In the genomic region with DNA sequence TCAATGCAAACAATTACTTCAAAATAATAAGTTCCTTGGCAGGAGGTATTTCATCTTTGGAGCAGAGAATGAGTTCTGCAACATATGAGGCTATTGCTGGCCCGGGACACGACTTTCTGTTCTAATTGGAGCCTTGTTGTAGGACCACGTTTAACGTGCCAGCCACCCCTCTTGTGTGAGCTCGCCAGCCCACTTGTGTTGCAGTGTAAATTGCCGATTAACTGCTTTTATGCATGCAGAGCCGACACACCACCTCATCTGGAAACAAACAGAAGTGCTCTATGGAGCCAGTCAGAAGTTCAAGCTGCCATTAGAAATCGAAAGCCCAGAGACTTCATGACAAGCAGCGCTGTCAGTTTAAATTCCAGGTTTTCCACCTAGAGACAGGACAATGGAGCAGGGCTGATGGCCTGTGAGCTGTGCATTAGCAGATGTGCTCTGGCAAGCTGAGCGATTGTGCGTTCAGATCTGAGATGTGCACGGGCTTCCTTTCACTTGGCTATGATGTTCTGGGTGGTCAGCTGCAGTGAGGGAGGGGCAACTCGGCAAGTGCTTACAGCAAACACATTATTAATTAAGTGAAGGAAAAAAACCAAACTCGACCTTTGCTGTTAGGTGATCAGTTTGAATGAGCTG, we compare ENCODE assay signal across 13 mouse cellular contexts.
A peak's percentile ranks its signal among the peaks of the same experiment; 100 is the strongest.
DNase-seq lines count a peak whose midpoint lies in the region; ATAC-seq and TF ChIP-seq lines count a peak whose summit lies in the region.
"Had no signal": no experiment of that assay in that cellular context is flagged by ENCODE, and none has a peak within 500 bp of the region (broad histone marks: within the 10 kb centered on the region; RNA-seq: fewer than 3 reads in every experiment).

No protein-coding gene starts in this region.

- no peaks in the 10 kb centered on the region for H3K36me3 ChIP-seq in lung, postnatal 0 days (ENCODE audit: insufficient read depth, low read length)
- H3K36me3 ChIP-seq in hindbrain, embryonic 11.5 days (ENCODE audit: control insufficient read depth, insufficient read depth, low read length) = no peaks in the 10 kb centered on the region
- no peaks in the 10 kb centered on the region for H3K36me3 ChIP-seq in neural tube, embryonic 14.5 days (ENCODE audit: control insufficient read depth, insufficient read depth, low read length)

- ATAC-seq in lung, postnatal 0 days = no peak
- no peak for ATAC-seq in hindbrain, embryonic 11.5 days (ENCODE audit: low FRiP score)
- no peak for ATAC-seq in neural tube, embryonic 14.5 days (ENCODE audit: low read depth)
- ATAC-seq in activated CD4-positive, CD25-positive, alpha-beta regulatory T cell, adult 4 months = no peak

- H3K9ac ChIP-seq in lung, postnatal 0 days (replicated peaks; ENCODE audit: low read depth) = no peak overlapping the region
- H3K9ac ChIP-seq in hindbrain, embryonic 11.5 days (ENCODE audit: low read depth, low read length) = no peak overlapping the region
- H3K9ac ChIP-seq in neural tube, embryonic 14.5 days (replicated peaks; ENCODE audit: low read depth, low read length) = no peak overlapping the region

- peak overlapping the region; percentile 48 for H3K27ac ChIP-seq in gastrocnemius, adult 2 months
- no peak overlapping the region for H3K27ac ChIP-seq in lung, postnatal 0 days (ENCODE audit: low read length)
- peak overlapping the region; percentile 36; the same call in 1 of the 2 replicates for H3K27ac ChIP-seq in hindbrain, embryonic 11.5 days (ENCODE audit: low read depth, low read length)
- H3K27ac ChIP-seq in neural tube, embryonic 14.5 days (ENCODE audit: low read depth, low read length) = peak overlapping the region; percentile 36; the same call in 1 of the 2 replicates

- peak overlapping the region; percentile 32 for H3K4me2 ChIP-seq in lung, postnatal 0 days (replicated peaks; ENCODE audit: low read depth, low read length)
- H3K4me2 ChIP-seq in hindbrain, embryonic 11.5 days (replicated peaks; ENCODE audit: low read depth, low read length) = no peak overlapping the region
- H3K4me2 ChIP-seq in neural tube, embryonic 14.5 days (ENCODE audit: low read depth, low read length) = no peak overlapping the region
- H3K4me2 ChIP-seq: liver, embryonic 11.5 days had no signal

- WGBS in lung, postnatal 0 days = 32% methylated on average over 14 of the region's 14 CpGs
- WGBS in hindbrain, embryonic 11.5 days = 68% methylated on average over 14 of the region's 14 CpGs
- 31% methylated on average over 14 of the region's 14 CpGs for WGBS in neural tube, embryonic 14.5 days

- TF ChIP-seq EP300 in lung, postnatal 0 days (IDR thresholded peaks at IDR 0.05) = no peak

- peak overlapping the region; percentile 62 for H3K4me3 ChIP-seq in gastrocnemius, adult 2 months
- H3K4me3 ChIP-seq in lung, postnatal 0 days (ENCODE audit: low read depth, low read length) = no peak overlapping the region
- H3K4me3 ChIP-seq in hindbrain, embryonic 11.5 days (ENCODE audit: low read depth, low read length) = no peak overlapping the region
- H3K4me3 ChIP-seq in neural tube, embryonic 14.5 days (ENCODE audit: low read depth, low read length) = no peak overlapping the region
- H3K4me3 ChIP-seq: megakaryocyte, embryonic 14.5 days had no signal

- peaks cover 29% of the 10 kb centered on the region; the same call in 1 of the 2 replicates for H3K4me1 ChIP-seq in lung, postnatal 0 days (ENCODE audit: insufficient read depth, low read depth, low read length)
- H3K4me1 ChIP-seq in hindbrain, embryonic 11.5 days (replicated peaks; ENCODE audit: control insufficient read depth, insufficient read depth, low read length) = peaks cover 3% of the 10 kb centered on the region
- H3K4me1 ChIP-seq in neural tube, embryonic 14.5 days (ENCODE audit: control insufficient read depth, insufficient read depth, low read length) = peaks cover 43% of the 10 kb centered on the region

- intact Hi-C loops in gastrocnemius, adult 2 months (cut with DNase I) = no loop called here

- no peak for TF ChIP-seq CTCF in gastrocnemius, adult 2 months (IDR thresholded peaks at IDR 0.05)
- TF ChIP-seq CTCF in lung, postnatal 0 days (IDR thresholded peaks at IDR 0.05) = no peak

- H3K27me3 ChIP-seq in lung, postnatal 0 days (replicated peaks; ENCODE audit: insufficient read depth, low read length) = no peaks in the 10 kb centered on the region
- no peaks in the 10 kb centered on the region for H3K27me3 ChIP-seq in hindbrain, embryonic 11.5 days (ENCODE audit: control insufficient read depth, insufficient read depth, low read length)
- no peaks in the 10 kb centered on the region for H3K27me3 ChIP-seq in neural tube, embryonic 14.5 days (ENCODE audit: control insufficient read depth, insufficient read depth, low read length)

- DNase-seq in gastrocnemius, adult 2 months = no peak
- DNase-seq in gastrocnemius, postnatal 4 days (ENCODE audit: low spot score in 2 of 2) = no peak
- DNase-seq in lung, postnatal 0 days (ENCODE audit: low spot score) = no peak
- DNase-seq in lung, postnatal 10 days = no peak
- DNase-seq in hindbrain, embryonic 11.5 days (ENCODE audit: low spot score) = no peak
- DNase-seq in cerebellum, postnatal 10 days = no peak
- DNase-seq: adrenal gland, postnatal 14 days; kidney, postnatal 14 days; thymus, postnatal 14 days had no signal

- no peaks in the 10 kb centered on the region for H3K9me3 ChIP-seq in lung, postnatal 0 days (ENCODE audit: low read length)
- no peaks in the 10 kb centered on the region for H3K9me3 ChIP-seq in hindbrain, embryonic 11.5 days (ENCODE audit: control insufficient read depth, low read length)
- H3K9me3 ChIP-seq in neural tube, embryonic 14.5 days (ENCODE audit: control insufficient read depth, low read length) = no peaks in the 10 kb centered on the region
- H3K9me3 ChIP-seq: megakaryocyte, embryonic 14.5 days had no signal
